Mouse (Mus musculus) granulocyte monocyte progenitor cell, adult 5-6 weeks (primary cell): ENCODE measurements around the gene Tgfa. TPM values are rescaled to one million over a fixed set of nuclear protein-coding genes. Genes with fewer than 3 reads are reported as not detected.

Experiments
- ATAC-seq: replicated peaks from 2 replicates; pipeline ENCODE4 v1.8.0; 2016; ENCODE audit warnings: mild to moderate bottlenecking, moderate TSS enrichment, inconsistent platforms; ENCODE audit not compliant: poor library complexity, severe bottlenecking
- total RNA-seq, 2 experiments: library from RNA; stranded (forward) in 1 of 2; stranded (reverse) in 1 of 2; fragments of 200-712, 200-1000 nt in 1 of 2; fragments of >200 nt in 1 of 2; fragmentation: Nextera tagmentation in 1 of 2; gene quantifications; 2 replicates each; pipeline ENCODE4 v1.2.3; 2014 to 2017

Tgfa gene
- total RNA-seq, 2 experiments from 2014 or later = not detected

- ATAC-seq = no peak
Observed at GRCm38 (mm10) chr6:86220171-86220570, 25.1 kb downstream of the Tgfa start.

GRCm38 (mm10) chr6:86222381-86222780, 27.4 kb downstream of the Tgfa start:
- no peak for ATAC-seq

- ATAC-seq = peak; percentile 40
Observed at GRCm38 (mm10) chr6:86225604-86226003, 30.6 kb downstream of the Tgfa start.

GRCm38 (mm10) chr6:86232367-86232766, 37.3 kb downstream of the Tgfa start:
- ATAC-seq = no peak; the same call in 1 of the 2 replicates

- no peak for ATAC-seq
Observed at GRCm38 (mm10) chr6:86233512-86234430, 38.7 kb downstream of the Tgfa start.

- no peak for ATAC-seq
Observed at GRCm38 (mm10) chr6:86244866-86245265, 49.8 kb downstream of the Tgfa start.

GRCm38 (mm10) chr6:86245965-86246364, 50.9 kb downstream of the Tgfa start:
- no peak for ATAC-seq

- ATAC-seq = no peak
Observed at GRCm38 (mm10) chr6:86248562-86248961, 53.5 kb downstream of the Tgfa start.

GRCm38 (mm10) chr6:86249042-86249441, 54.0 kb downstream of the Tgfa start:
- ATAC-seq = no peak

GRCm38 (mm10) chr6:86250236-86250635, 55.2 kb downstream of the Tgfa start:
- no peak for ATAC-seq

GRCm38 (mm10) chr6:86250830-86251229, 55.8 kb downstream of the Tgfa start:
- no peak for ATAC-seq

GRCm38 (mm10) chr6:86252176-86253125, 57.4 kb downstream of the Tgfa start:
- ATAC-seq = no peak

GRCm38 (mm10) chr6:86255899-86256298, 60.9 kb downstream of the Tgfa start:
- ATAC-seq = no peak

- no peak for ATAC-seq
Observed at GRCm38 (mm10) chr6:86259242-86259641, 64.2 kb downstream of the Tgfa start.

- peak; percentile 40 for ATAC-seq
Observed at GRCm38 (mm10) chr6:86260322-86261050, 65.5 kb downstream of the Tgfa start.

- ATAC-seq = peak; percentile 50
Observed at GRCm38 (mm10) chr6:86266786-86267185, 71.8 kb downstream of the Tgfa start.

GRCm38 (mm10) chr6:86270373-86271068, 75.5 kb downstream of the Tgfa start:
- ATAC-seq = no peak

GRCm38 (mm10) chr6:86271130-86271529, 76.1 kb downstream of the Tgfa start:
- ATAC-seq = no peak

GRCm38 (mm10) chr6:86275704-86276103, 80.7 kb downstream of the Tgfa start:
- no peak for ATAC-seq

- ATAC-seq = no peak
Observed at GRCm38 (mm10) chr6:86276816-86277215, 81.8 kb downstream of the Tgfa start.
